Mouse (Mus musculus) hindbrain, postnatal 0 days (tissue): Measurements from ENCODE around the gene Rsrc2. TPM values are rescaled to one million over a fixed set of nuclear protein-coding genes. Genes with fewer than 3 reads are reported as not detected.
"Not testable (repeated sequence)": the region's sequence is repeated elsewhere in the genome, so short reads cannot be mapped to it uniquely, and the experiment has no call there.

Experiments
- ATAC-seq: fragments of 200-750 bp; cut with Nextera tagmentation; 2 replicates; pipeline ENCODE4 v1.8.0; 2017; ENCODE audit warnings: mild to moderate bottlenecking, moderate TSS enrichment, moderate library complexity
- DNase-seq: peaks from one replicate; pipeline ENCODE4 v3.0.0-alpha.2; 2015; ENCODE audit warnings: low spot score
- H3K27ac ChIP-seq: fragments of 300-500 bp; sonication (generic); 2 replicates; pipeline ENCODE4 v1.5.1; 2014; ENCODE audit warnings: mild to moderate bottlenecking
- H3K27me3 ChIP-seq: fragments of 300-500 bp; sonication (generic); 2 replicates; pipeline ENCODE4 v1.6.1; 2014; ENCODE audit warnings: low read length, mixed read lengths; ENCODE audit not compliant: insufficient read depth
- H3K36me3 ChIP-seq: fragments of 300-500 bp; sonication (generic); 2 replicates; pipeline ENCODE4 v1.6.1; 2014; ENCODE audit warnings: low read length, mixed read lengths; ENCODE audit not compliant: insufficient read depth
- H3K4me1 ChIP-seq: fragments of 300-500 bp; sonication (generic); 2 replicates; pipeline ENCODE4 v1.6.1; 2014; ENCODE audit warnings: antibody characterized with exemption, low read length, mixed read lengths; ENCODE audit not compliant: insufficient read depth
- H3K4me2 ChIP-seq: fragments of 300-500 bp; sonication (generic); 2 replicates; pipeline ENCODE4 v1.6.1; 2014; ENCODE audit warnings: low read depth, mild to moderate bottlenecking, low read length, moderate library complexity, mixed read lengths
- H3K4me3 ChIP-seq: fragments of 300-500 bp; sonication (generic); 2 replicates; pipeline ENCODE4 v1.5.1; 2014; ENCODE audit warnings: low read length
- H3K9ac ChIP-seq: fragments of 300-500 bp; sonication (generic); replicated peaks from 2 replicates; pipeline ENCODE4 v1.6.1; 2014; ENCODE audit warnings: mild to moderate bottlenecking, low read length, moderate library complexity, mixed read lengths
- H3K9me3 ChIP-seq: fragments of 300-500 bp; sonication (generic); 2 replicates; pipeline ENCODE4 v1.6.1; 2016; ENCODE audit warnings: low read length, mixed read lengths
- CTCF ChIP-seq: IDR thresholded peaks from 2 replicates; pipeline ENCODE4 v1.5.1; 2016; ENCODE audit warnings: antibody characterized with exemption, control low read depth, low read depth
- WGBS: fragments of 180-500 bp; shearing (Covaris S2); extraction: QIAGEN DNeasy Blood & Tissue Kit; methylation state at CpG from one replicate; pipeline ENCODE4 v1.1.7; 2014; 5-methylcytosine and 5-hydroxymethylcytosine counted together
- polyA plus RNA-seq: library from polyadenylated mRNA; unstranded; fragments of >200 nt; fragmentation: Nextera tagmentation; extraction: Ambion mirVana; gene quantifications from 2 replicates; pipeline ENCODE4 v1.2.1, GENCODE M21; 2015
- total RNA-seq: library from RNA; depleted of rRNA; stranded (reverse); fragments of >200 nt; gene quantifications from 2 replicates; pipeline ENCODE4 v1.2.3, GENCODE M21; 2014; rRNA removed

The Rsrc2 gene
- total RNA-seq (31.1 and 39.9 TPM in 2 replicates), polyA plus RNA-seq (112 and 136 TPM in 2 replicates)

- Histone ChIP-seq H3K36me3 (peaks cover 4% of the 10 kb centered on the region), H3K4me2 (peak within 1 kb of the TSS; percentile 76), H3K27ac (peak within 1 kb of the TSS; percentile 99), H3K9ac (peak within 1 kb of the TSS; percentile 71), H3K4me1 (peaks cover 15% of the 10 kb centered on the region), H3K27me3 (no peaks in the 10 kb centered on the region), H3K4me3 (peak within 1 kb of the TSS; percentile 79), H3K9me3 (no peaks in the 10 kb centered on the region)
- peak; percentile 39; the same call in 1 of the 2 replicates for TF ChIP-seq CTCF
- WGBS: under 1% methylated on average over 63 of the region's 63 CpGs
- DNase-seq (peak; percentile 100), ATAC-seq (peak; percentile 99)
Observed at GRCm38 (mm10) chr5:123749065-123750064, at the start of gene Rsrc2, which contains the start of gene Kntc1. Gene Rsrc2, minus strand, starts transcription at chr5:123749414. Gene Kntc1, plus strand, starts transcription at chr5:123749716.

DNA sequence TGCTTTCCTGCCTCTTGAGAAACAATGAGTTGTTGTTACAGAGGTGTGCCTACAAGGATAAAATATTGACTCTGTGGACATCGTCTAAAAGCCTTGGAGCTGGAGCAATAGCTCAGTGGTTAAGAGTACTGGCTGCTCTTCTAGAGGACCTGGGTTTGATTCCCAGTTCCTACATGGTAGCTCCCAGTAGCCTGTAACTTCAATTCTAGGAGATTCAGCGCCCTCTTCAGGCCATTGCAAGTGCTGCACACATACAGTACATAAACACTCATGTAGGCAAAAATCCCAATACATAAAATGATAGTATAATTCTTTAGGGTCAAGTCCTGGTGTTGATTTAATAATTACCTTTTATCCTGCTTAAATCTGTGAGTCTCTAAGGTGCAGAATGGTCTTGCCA is 43.9 kb upstream of the Rsrc2 start:
- H3K4me2 ChIP-seq: no peak overlapping the region
- H3K4me1 ChIP-seq: no peaks in the 10 kb centered on the region
- no peaks in the 10 kb centered on the region; the same call in 1 of the 2 replicates for H3K36me3 ChIP-seq
- WGBS: 88% methylated on average over 2 of the region's 2 CpGs
- ATAC-seq (no peak), DNase-seq (no peak)
- no peak overlapping the region for H3K4me3 ChIP-seq
- H3K9ac ChIP-seq: no peak overlapping the region
- H3K27ac ChIP-seq: no peak overlapping the region
- H3K27me3 ChIP-seq: no peaks in the 10 kb centered on the region
- no peak for TF ChIP-seq CTCF
- H3K9me3 ChIP-seq: no peaks in the 10 kb centered on the region

GRCm38 (mm10) chr5:123788976-123789375 is 39.8 kb upstream of the Rsrc2 start:
- DNase-seq: no peak

GRCm38 (mm10) chr5:123781864-123782263 is 32.6 kb upstream of the Rsrc2 start:
- Histone ChIP-seq H3K27ac (no peak overlapping the region), H3K27me3 (no peaks in the 10 kb centered on the region), H3K9ac (no peak overlapping the region), H3K4me1 (no peaks in the 10 kb centered on the region), H3K9me3 (no peaks in the 10 kb centered on the region), H3K4me3 (no peak overlapping the region), H3K4me2 (no peak overlapping the region), H3K36me3 (0 out of 2 replicates have a peak, but pooled peaks cover 4% of the 10 kb centered on the region)
- WGBS: 95% methylated on average over 4 of the region's 4 CpGs
- no peak for ATAC-seq
- TF ChIP-seq CTCF: no peak
- DNase-seq: no peak

More at GRCm38 (mm10) chr5:123788976-123789375, 39.8 kb upstream of the Rsrc2 start:
- no peak; the same call in 1 of the 2 replicates for TF ChIP-seq CTCF
- Histone ChIP-seq H3K9me3 (no peaks in the 10 kb centered on the region), H3K27ac (no peak overlapping the region), H3K36me3 (peaks cover 4% of the 10 kb centered on the region; the same call in 1 of the 2 replicates), H3K4me2 (no peak overlapping the region), H3K27me3 (no peaks in the 10 kb centered on the region), H3K4me3 (no peak overlapping the region), H3K9ac (no peak overlapping the region), H3K4me1 (no peaks in the 10 kb centered on the region)
- no peak for ATAC-seq
- WGBS: 89% methylated on average over 7 of the region's 7 CpGs

GRCm38 (mm10) chr5:123780716-123781115 is 31.5 kb upstream of the Rsrc2 start:
- ATAC-seq (no peak), DNase-seq (no peak)
- Histone ChIP-seq H3K4me2 (no peak overlapping the region), H3K27me3 (no peaks in the 10 kb centered on the region), H3K9me3 (no peaks in the 10 kb centered on the region), H3K27ac (no peak overlapping the region), H3K4me3 (no peak overlapping the region), H3K36me3 (no peaks in the 10 kb centered on the region), H3K4me1 (no peaks in the 10 kb centered on the region), H3K9ac (no peak overlapping the region)
- WGBS: 92% methylated on average over 8 of the region's 8 CpGs
- TF ChIP-seq CTCF: no peak

DNA sequence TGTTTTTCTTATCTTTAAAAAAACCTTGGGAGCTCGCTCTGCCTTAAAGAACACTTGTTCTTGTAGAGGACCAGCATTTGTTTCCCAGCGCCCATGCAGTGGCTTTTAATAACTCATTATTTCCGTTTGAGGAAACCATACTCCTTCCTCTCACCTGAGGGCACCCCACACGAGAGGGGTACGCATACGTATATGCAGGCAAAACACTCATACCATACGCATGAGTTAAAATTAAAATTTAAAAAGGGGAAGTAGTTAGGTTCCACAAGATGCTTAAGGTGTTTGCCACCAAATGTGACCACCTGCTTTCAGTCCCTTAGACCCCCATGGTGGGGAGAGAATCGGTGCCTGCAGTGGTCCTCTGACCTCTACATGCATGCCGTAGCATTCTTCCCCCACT is 24.2 kb upstream of the Rsrc2 start:
- DNase-seq (no peak), ATAC-seq (no peak)
- H3K4me1 ChIP-seq: no peaks in the 10 kb centered on the region
- 93% methylated on average over 9 of the region's 9 CpGs for WGBS
- no peaks in the 10 kb centered on the region for H3K9me3 ChIP-seq
- no peak for TF ChIP-seq CTCF
- no peak overlapping the region for H3K4me3 ChIP-seq
- H3K9ac ChIP-seq: no peak overlapping the region
- H3K27me3 ChIP-seq: no peaks in the 10 kb centered on the region
- H3K4me2 ChIP-seq: no peak overlapping the region
- no peak overlapping the region for H3K27ac ChIP-seq
- no peaks in the 10 kb centered on the region for H3K36me3 ChIP-seq

GRCm38 (mm10) chr5:123766455-123766854 is 17.2 kb upstream of the Rsrc2 start:
- not testable (repeated sequence) for ATAC-seq, DNase-seq, H3K27me3 ChIP-seq, H3K4me3 ChIP-seq, H3K27ac ChIP-seq, H3K4me2 ChIP-seq, H3K9ac ChIP-seq, H3K4me1 ChIP-seq, H3K36me3 ChIP-seq, H3K9me3 ChIP-seq
- 94% methylated on average over 11 of the region's 11 CpGs for WGBS
